Mouse (Mus musculus) liver, embryonic 14.5 days (tissue): ENCODE results near the gene Pgam1.

Experiments
- CTCF ChIP-seq: IDR thresholded peaks from 2 replicates; pipeline ENCODE4 v1.5.1; 2016; ENCODE audit warnings: antibody characterized with exemption, low read depth, control low read depth
- EP300 ChIP-seq: IDR thresholded peaks from 2 replicates; pipeline ENCODE4 v1.6.1; 2016; ENCODE audit warnings: antibody characterized with exemption, low read depth

GRCm38 (mm10) chr19:41912121-41913080 is 678 bp downstream of the Pgam1 start:
- no peak for TF ChIP-seq CTCF
- TF ChIP-seq EP300, result no peak
